Mouse (Mus musculus): ENCODE measurements around the gene Uckl1. TPM values are rescaled to one million over a fixed set of nuclear protein-coding genes. Genes with fewer than 3 reads are reported as not detected.

Gene Uckl1
- total and polyA plus RNA-seq, 3 experiments: 16.0 to 31.9 (median 18.7) TPM

- TF ChIP-seq ZMIZ1 (IDR thresholded peaks at IDR 0.05; ENCODE audit: low read depth, low read length) (no peak), MAZ (IDR thresholded peaks at IDR 0.05; ENCODE audit: low read depth, low read length) (no peak), MEF2A (IDR thresholded peaks at IDR 0.05; ENCODE audit: borderline replicate concordance, low read depth, low read length) (no peak; the same call in 1 of the 2 replicates), USF2 (conservative IDR thresholded peaks at IDR 0.05; ENCODE audit: low read depth, low read length) (no peak), RAD21 (IDR thresholded peaks at IDR 0.05; ENCODE audit: low read depth, low read length) (peak; percentile 35), SMC3 (IDR thresholded peaks at IDR 0.05; ENCODE audit: low read depth, low read length) (peak; percentile 57)
These were observed 3.7 kb downstream of the Uckl1 start (continued) for GRCm38 (mm10) chr2:181581016-181581401.

GRCm38 (mm10) chr2:181580131-181580772 is 4.4 kb downstream of the Uckl1 start:
- DNase-seq (ENCODE audit: extremely low read depth): no peak
- Histone ChIP-seq H3K36me3 (replicated peaks in 1 of 2; ENCODE audit: control insufficient read depth in 1 of 2, insufficient read depth in 1 of 2, low read length in 1 of 2) (peaks cover 11 to 52% of the 10 kb centered on the region in 2 experiments), H3K9ac (ENCODE audit: insufficient read depth, low read depth) (peak overlapping the region; percentile 86), H3K27me3 (replicated peaks) (no peaks in the 10 kb centered on the region), H3K79me2 (replicated peaks; ENCODE audit: control insufficient read depth, extremely low read depth, insufficient read depth, poor library complexity, severe bottlenecking) (peaks cover 4% of the 10 kb centered on the region; the same call in 1 of the 2 replicates), H3K27ac (ENCODE audit: insufficient read depth, low read depth) (no peak overlapping the region), H3K9me3 (replicated peaks; ENCODE audit: low read length) (no peaks in the 10 kb centered on the region), H3K4me1 (ENCODE audit: control insufficient read depth in 1 of 2, insufficient read depth in 2 of 2) (peaks cover 3 to 25% of the 10 kb centered on the region in 2 experiments; a peak in 2 of 4 replicates), H3K4me3 (replicated peaks in 1 of 3; ENCODE audit: low read depth in 2 of 3, low read length in 2 of 3, poor library complexity in 1 of 3) (peak overlapping the region; percentile 67 to 78 (median 75)), H3K4me2 (ENCODE audit: insufficient read depth, low read depth, poor library complexity, severe bottlenecking) (peak overlapping the region; percentile 73)
- TF ChIP-seq MAZ (IDR thresholded peaks at IDR 0.05; ENCODE audit: low read depth, low read length): no peak
- TF ChIP-seq MAX (IDR thresholded peaks at IDR 0.05; ENCODE audit: low read length): no peak
- TF ChIP-seq E2F4 (IDR thresholded peaks at IDR 0.05; ENCODE audit: insufficient replicate concordance, low read depth, low read length): no peak
- in situ Hi-C loops (cut with MboI; ENCODE audit: low pct_ligation_motif_present, low pct_unique_long_range_greater_than_20kb, low sequenced_read_pairs): no loop called here
- dilution Hi-C loops (cut with MboI; ENCODE audit: extremely low pct_ligation_motif_present, extremely low pct_unique_long_range_greater_than_20kb, low sequenced_read_pairs): no loop called here

GRCm38 (mm10) chr2:181579681-181580080 is 5.0 kb downstream of the Uckl1 start:
- Histone ChIP-seq H3K4me3 (replicated peaks in 1 of 3; ENCODE audit: low read depth in 2 of 3, low read length in 2 of 3, poor library complexity in 1 of 3) (no peak overlapping the region), H3K36me3 (replicated peaks in 1 of 2; ENCODE audit: control insufficient read depth in 1 of 2, insufficient read depth in 1 of 2, low read length in 1 of 2) (peaks cover 11 to 52% of the 10 kb centered on the region in 2 experiments), H3K79me2 (replicated peaks; ENCODE audit: control insufficient read depth, extremely low read depth, insufficient read depth, poor library complexity, severe bottlenecking) (peaks cover 4% of the 10 kb centered on the region; the same call in 1 of the 2 replicates), H3K27ac (ENCODE audit: insufficient read depth, low read depth) (no peak overlapping the region), H3K27me3 (replicated peaks) (no peaks in the 10 kb centered on the region), H3K9me3 (replicated peaks; ENCODE audit: low read length) (no peaks in the 10 kb centered on the region), H3K9ac (ENCODE audit: insufficient read depth, low read depth) (0 out of 2 replicates have a peak overlapping the region, but pooled peaks have one; percentile 86), H3K4me2 (ENCODE audit: insufficient read depth, low read depth, poor library complexity, severe bottlenecking) (no peak overlapping the region), H3K4me1 (ENCODE audit: control insufficient read depth in 1 of 2, insufficient read depth in 2 of 2) (peaks cover 3 to 25% of the 10 kb centered on the region in 2 experiments; a peak in 2 of 4 replicates)
- TF ChIP-seq CHD2 (IDR thresholded peaks at IDR 0.05; ENCODE audit: low read length) (0 out of 2 replicates have a peak, but pooled peaks have one; percentile 18), CTCF (conservative IDR thresholded peaks at IDR 0.05 in 1 of 2, IDR thresholded peaks at IDR 0.05 in 1 of 2; ENCODE audit: low read depth in 2 of 2, low read length in 2 of 2) (no peak), NELFE (IDR thresholded peaks at IDR 0.05; ENCODE audit: low read depth, low read length) (no peak)
- DNase-seq (ENCODE audit: extremely low read depth): no peak
- in situ Hi-C loops (cut with MboI; ENCODE audit: low pct_ligation_motif_present, low pct_unique_long_range_greater_than_20kb, low sequenced_read_pairs): loop anchor here (5.0 kb wide), 1 partner anchor 187 kb away; no protein-coding TSS in a partner anchor
- dilution Hi-C loops (cut with MboI; ENCODE audit: extremely low pct_ligation_motif_present, extremely low pct_unique_long_range_greater_than_20kb, low sequenced_read_pairs): no loop called here
